Mouse (Mus musculus) embryo, embryonic 9.5 days (tissue): ENCODE measurements around the gene Zfp513.

Experiments
- DNase-seq: peaks from one replicate; pipeline ENCODE4 v3.0.0-alpha.2; 2017; ENCODE audit errors: extremely low spot score

Zfp513 gene

DNA sequence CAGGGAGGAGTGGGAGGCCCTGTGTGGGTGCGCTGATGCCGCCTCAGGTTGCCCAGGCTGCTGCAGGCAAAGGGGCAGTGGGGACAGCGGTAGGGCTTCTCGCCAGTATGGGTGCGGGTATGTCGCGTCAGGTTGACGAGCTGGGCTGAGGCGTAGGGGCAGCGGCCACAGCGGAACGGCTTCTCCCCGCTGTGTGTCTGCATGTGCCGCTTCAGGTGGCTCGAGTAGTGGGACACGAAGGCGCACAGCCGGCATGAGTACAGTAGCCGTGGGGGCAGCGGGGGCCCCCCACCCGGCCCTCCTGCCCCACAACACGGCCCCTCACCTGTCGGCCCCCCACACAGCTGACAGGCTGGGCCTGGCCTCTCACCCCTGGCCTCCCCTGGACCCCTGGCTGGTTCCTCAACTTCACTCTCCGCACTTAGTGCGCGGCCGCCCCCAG, 1.8 kb downstream of the Zfp513 start:
- no peak for DNase-seq

GRCm38 (mm10) chr5:31199893-31200292, 2.2 kb downstream of the Zfp513 start:
- no peak for DNase-seq

GRCm38 (mm10) chr5:31199321-31199892, 2.7 kb downstream of the Zfp513 start:
- DNase-seq, result no peak

- no peak for DNase-seq
Measured at GRCm38 (mm10) chr5:31198616-31199320, 3.3 kb downstream of the Zfp513 start.

- DNase-seq, result no peak
Measured at GRCm38 (mm10) chr5:31198170-31198569, 3.9 kb downstream of the Zfp513 start.

- no peak for DNase-seq
Measured at GRCm38 (mm10) chr5:31197072-31197471, 5.0 kb downstream of the Zfp513 start.

DNA sequence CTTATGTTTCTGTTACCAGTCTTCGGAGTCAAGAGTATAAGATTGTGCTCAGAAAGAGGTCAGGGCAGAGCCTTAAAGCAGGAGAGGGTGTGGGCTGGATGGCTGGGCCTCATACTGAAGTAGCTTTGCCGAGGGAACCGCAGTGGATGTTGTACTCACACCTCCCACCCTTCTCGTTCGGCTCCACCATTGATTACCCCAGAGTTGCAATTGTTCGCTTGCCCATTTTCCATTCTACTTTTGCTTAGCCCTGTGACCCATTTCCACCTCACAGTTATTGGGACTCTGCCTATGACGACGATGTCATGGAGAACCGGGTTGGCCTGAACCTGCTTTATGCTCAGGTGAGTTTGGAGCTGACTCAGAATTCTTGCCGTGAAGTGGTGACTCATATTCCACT, 5.9 kb downstream of the Zfp513 start:
- no peak for DNase-seq

DNA sequence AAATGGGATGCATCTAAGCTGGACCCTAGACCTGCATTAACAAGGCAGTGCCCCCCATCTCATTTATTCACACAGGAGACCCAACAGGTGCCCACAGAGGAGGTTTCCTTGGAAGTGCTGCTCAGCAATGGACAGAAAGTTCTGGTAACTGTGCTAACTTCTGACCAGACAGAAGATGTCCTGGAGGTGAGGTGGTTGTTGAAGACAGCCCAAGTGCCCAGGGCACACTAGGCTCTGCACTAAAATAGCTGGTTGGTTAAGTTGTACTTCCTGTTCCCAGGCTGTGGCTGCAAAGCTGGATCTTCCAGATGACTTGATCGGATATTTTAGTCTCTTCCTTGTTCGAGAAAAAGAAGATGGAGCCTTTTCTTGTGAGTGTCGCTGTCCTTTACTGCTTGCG, 6.4 kb downstream of the Zfp513 start:
- no peak for DNase-seq

GRCm38 (mm10) chr5:31194486-31195485, 7.3 kb downstream of the Zfp513 start:
- no peak for DNase-seq

DNA sequence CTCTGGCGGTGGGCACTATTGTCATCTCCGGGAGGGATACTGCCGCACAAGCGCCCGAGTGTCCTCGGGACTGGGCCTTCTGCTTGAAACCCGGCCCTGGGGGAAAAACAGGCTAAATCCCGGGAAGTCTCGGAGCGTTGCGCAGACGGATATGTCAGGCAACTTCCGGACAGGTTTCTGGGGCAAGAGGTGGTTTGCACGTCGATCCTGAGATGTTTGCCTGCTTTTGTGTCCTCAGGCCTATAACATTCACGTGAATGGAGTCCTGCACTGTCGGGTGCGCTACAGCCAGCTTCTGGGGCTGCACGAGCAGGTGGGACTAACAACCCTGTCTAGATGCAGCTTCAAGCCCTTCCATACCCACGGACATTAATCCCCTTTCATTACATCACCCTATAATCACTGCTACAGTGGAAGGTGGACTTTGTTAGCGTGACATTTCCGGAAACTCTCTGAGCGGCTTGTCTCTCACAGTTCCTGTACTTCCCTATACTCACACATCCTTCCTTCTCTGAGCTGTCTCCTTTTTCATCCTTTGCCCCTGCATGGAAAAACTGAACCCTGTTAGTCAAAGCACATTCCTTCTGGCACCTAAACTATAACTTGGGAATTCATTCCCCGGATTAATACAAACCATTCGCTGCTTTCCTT, 8.3 kb downstream of the Zfp513 start:
- no peak for DNase-seq

- DNase-seq, result peak; percentile 99
Measured at GRCm38 (mm10) chr5:31192939-31193630, 9.0 kb downstream of the Zfp513 start, which contains the start of the genes Snx17 and Eif2b4. Gene Snx17, plus strand, starts transcription at chr5:31193227. Gene Eif2b4, minus strand, starts transcription at chr5:31193430.

DNA sequence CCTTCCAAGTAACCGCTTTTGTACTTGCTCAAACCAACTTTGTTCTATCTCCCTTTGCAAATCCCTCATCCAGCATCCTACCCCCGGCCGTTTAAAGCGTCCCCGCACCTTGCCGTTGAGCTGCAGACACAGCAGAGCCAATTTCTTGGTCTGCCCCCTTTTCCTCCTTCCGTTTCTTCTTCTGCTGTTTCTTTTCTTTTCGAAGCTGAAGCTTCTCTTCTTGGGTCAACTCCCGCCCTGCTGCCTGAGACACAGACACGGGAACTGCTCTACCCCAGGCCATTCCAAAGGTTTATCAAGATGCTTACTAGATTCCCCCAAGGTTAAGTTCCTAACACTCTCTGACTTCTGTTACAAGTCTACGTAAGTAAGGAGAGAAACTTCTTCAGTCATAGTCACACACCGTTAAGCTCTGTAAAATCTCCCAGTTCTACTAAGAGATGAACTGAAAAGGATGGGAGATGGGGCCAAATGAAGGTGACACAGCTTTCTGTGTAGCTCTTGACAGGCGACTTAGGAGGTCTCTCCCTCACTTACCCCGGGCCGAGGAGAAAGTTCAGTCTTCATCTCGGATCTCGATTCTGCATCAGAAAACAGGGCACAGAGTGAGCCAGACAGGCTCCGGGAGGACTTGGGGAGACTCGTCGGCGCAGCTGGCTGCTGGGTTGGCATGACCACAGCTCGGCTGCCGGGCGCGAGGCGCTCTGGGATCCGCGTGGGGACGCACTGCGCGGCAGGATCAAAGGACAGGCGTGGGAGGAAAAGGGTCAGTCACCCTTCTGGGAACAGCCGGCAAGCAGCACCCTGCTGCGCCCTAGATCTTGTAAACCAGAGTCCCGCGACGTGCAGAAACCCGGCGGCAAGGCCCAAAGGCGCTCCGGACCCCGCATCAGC, 9.8 kb downstream of the Zfp513 start:
- DNase-seq, result no peak

GRCm38 (mm10) chr5:31190201-31190600, 11.9 kb downstream of the Zfp513 start:
- DNase-seq, result no peak

DNA sequence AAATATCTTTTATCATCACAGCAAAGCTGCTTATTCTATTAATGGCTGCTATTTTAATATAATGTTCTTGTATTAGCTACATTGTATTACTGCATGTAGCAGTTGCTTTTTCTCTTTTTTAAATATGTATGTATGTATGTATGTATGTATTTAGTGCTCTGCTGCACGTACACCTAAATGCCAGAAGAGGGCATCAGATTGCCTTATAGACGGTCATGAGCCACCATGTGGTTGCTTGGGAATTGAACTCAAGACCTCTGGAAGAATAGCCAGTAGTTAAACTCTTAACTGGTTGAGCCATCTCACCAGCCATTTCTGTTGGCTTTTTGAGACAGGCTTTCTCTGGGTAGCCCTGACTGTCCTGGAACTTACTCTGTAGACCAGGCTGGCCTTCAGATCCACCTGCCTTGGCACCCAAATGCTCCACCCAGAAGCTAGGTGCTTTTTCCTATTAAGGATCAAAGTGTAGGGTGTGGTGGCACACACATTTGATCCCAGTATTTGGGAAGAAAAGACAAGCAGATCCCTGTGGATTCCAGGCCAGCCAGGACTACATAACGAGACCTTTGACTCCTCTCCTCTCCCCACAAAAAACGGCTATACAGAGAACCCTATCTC, 13.8 kb downstream of the Zfp513 start:
- DNase-seq, result no peak

DNA sequence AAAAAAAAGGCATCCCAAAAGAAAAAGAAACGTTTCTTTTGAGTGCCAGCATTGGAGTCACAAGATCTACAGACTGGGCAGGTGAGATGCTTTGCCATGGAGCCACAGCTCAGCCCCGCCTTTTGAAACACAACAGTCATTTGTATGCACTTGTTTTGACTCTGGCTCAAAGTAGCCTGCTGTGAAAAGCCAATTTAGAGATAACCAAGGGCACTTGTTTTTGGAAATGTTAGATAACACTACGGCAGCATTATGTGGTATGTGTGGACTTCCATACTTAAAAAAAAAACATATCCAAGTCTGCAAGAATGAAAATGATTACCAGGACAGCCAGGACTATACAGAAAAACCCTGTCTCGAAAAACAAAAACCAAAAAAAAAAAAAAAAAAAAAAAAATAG, 18.4 kb downstream of the Zfp513 start:
- DNase-seq, result no peak

DNA sequence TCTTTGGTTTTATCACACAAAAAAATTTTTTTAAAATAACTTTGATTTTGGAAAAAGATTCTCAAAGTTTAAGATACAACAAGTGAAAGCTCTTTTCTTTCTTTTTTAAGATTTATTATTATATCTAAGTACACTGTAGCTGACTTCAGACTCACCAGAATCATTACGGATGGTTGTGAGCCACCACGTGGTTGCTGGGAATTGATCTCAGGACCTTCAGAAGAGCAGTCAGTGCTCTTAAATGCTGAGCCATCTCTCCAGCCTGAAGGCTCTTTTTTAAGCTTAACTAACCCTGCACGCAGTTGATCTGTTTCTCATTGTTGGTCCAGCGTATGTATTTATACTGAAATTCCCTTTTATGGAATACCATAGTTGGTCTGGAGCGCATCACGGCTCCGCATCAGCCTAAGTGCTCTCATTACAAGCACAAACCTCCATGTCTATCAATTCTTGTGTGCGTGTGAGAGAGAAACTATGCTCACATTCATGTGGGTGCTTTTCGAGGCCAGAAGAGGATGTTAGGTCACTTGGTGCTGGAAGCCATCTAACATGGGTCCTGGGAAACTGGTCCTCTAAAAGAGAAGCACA, 20.8 kb downstream of the Zfp513 start:
- DNase-seq, result no peak

GRCm38 (mm10) chr5:31179766-31180630, 22.1 kb downstream of the Zfp513 start, which contains the start of the genes Gm29609 and Gtf3c2:
Gene Gm29609, minus strand, starts transcription at chr5:31179911.
Gene Gtf3c2, minus strand, starts transcription at chr5:31180144.
- DNase-seq, result peak; percentile 92

GRCm38 (mm10) chr5:31179301-31179765, 22.8 kb downstream of the Zfp513 start:
- peak; percentile 43 for DNase-seq
